Mouse (Mus musculus): ENCODE data around the gene Sec14l4. TPM values are rescaled to one million over a fixed set of nuclear protein-coding genes. Genes with fewer than 3 reads are reported as not detected.

Sec14l4 gene
- polyA plus RNA-seq, 1 experiment from 2014 or later, result not detected

GRCm38 (mm10) chr11:4083316-4084078 is 52.2 kb downstream of the Sec14l4 start:
- H3K9ac ChIP-seq, result no peak overlapping the region
- H3K36me3 ChIP-seq, result no peaks in the 10 kb centered on the region
- no peak overlapping the region for H3K4me3 ChIP-seq
- no peak overlapping the region for H3K27ac ChIP-seq (ENCODE audit: poor library complexity, severe bottlenecking)
- no peaks in the 10 kb centered on the region for H3K9me3 ChIP-seq (replicated peaks)
- H3K4me1 ChIP-seq (replicated peaks), result no peaks in the 10 kb centered on the region
- ATAC-seq (ENCODE audit: insufficient number of reproducible peaks, low FRiP score), result no peak
- H3K4me2 ChIP-seq, result no peak overlapping the region
- 27% methylated on average over 5 of the region's 5 CpGs for WGBS
- no peaks in the 10 kb centered on the region for H3K27me3 ChIP-seq (replicated peaks)

- peaks cover 7% of the 10 kb centered on the region for H3K36me3 ChIP-seq
- H3K9me3 ChIP-seq (replicated peaks), result peaks cover 7% of the 10 kb centered on the region
- no peaks in the 10 kb centered on the region for H3K27me3 ChIP-seq (replicated peaks)
- H3K4me2 ChIP-seq, result no peak overlapping the region
- ATAC-seq (ENCODE audit: insufficient number of reproducible peaks, low FRiP score), result no peak
- WGBS, result 45% methylated on average over 1 of the region's 1 CpGs
- no peak overlapping the region for H3K27ac ChIP-seq (ENCODE audit: poor library complexity, severe bottlenecking)
- no peak overlapping the region for H3K4me3 ChIP-seq
- no peak overlapping the region for H3K9ac ChIP-seq
- H3K4me1 ChIP-seq (replicated peaks), result no peaks in the 10 kb centered on the region
Observed at GRCm38 (mm10) chr11:4086246-4086645, 55.0 kb downstream of the Sec14l4 start.

- Histone ChIP-seq H3K27ac (ENCODE audit: poor library complexity, severe bottlenecking) (no peak overlapping the region), H3K9ac (no peak overlapping the region), H3K4me1 (replicated peaks) (no peaks in the 10 kb centered on the region), H3K36me3 (peaks cover 17% of the 10 kb centered on the region), H3K27me3 (replicated peaks) (no peaks in the 10 kb centered on the region), H3K9me3 (replicated peaks) (peaks cover 10% of the 10 kb centered on the region), H3K4me3 (no peak overlapping the region), H3K4me2 (no peak overlapping the region)
- WGBS, result 69% methylated on average over 2 of the region's 2 CpGs
- ATAC-seq (ENCODE audit: insufficient number of reproducible peaks, low FRiP score), result no peak
Observed at GRCm38 (mm10) chr11:4087267-4087666, 56.0 kb downstream of the Sec14l4 start.

GRCm38 (mm10) chr11:4093459-4094377 is 62.5 kb downstream of the Sec14l4 start:
- H3K4me2 ChIP-seq, result peak overlapping the region; percentile 71
- H3K9ac ChIP-seq, result no peak overlapping the region

GRCm38 (mm10) chr11:4094378-4095170 is 63.3 kb downstream of the Sec14l4 start:
- peak overlapping the region; percentile 86 for H3K27ac ChIP-seq (ENCODE audit: poor library complexity, severe bottlenecking)
- 6% methylated on average over 23 of the region's 24 CpGs for WGBS
- H3K4me3 ChIP-seq, result peak overlapping the region; percentile 65
- H3K27me3 ChIP-seq (replicated peaks), result no peaks in the 10 kb centered on the region
- ATAC-seq (ENCODE audit: insufficient number of reproducible peaks, low FRiP score), result no peak
- H3K4me2 ChIP-seq, result peak overlapping the region; percentile 71
- H3K36me3 ChIP-seq, result peaks cover 25% of the 10 kb centered on the region
- H3K4me1 ChIP-seq (replicated peaks), result peaks cover 30% of the 10 kb centered on the region
- peaks cover 10% of the 10 kb centered on the region for H3K9me3 ChIP-seq (replicated peaks)
- H3K9ac ChIP-seq, result peak overlapping the region; percentile 70

More at GRCm38 (mm10) chr11:4093459-4094377, 62.5 kb downstream of the Sec14l4 start:
- Histone ChIP-seq H3K4me3 (peak overlapping the region; percentile 65), H3K36me3 (peaks cover 25% of the 10 kb centered on the region), H3K4me1 (replicated peaks) (peaks cover 30% of the 10 kb centered on the region), H3K27ac (ENCODE audit: poor library complexity, severe bottlenecking) (no peak overlapping the region), H3K9me3 (replicated peaks) (peaks cover 10% of the 10 kb centered on the region), H3K27me3 (replicated peaks) (no peaks in the 10 kb centered on the region)
- 74% methylated on average over 18 of the region's 18 CpGs for WGBS
- ATAC-seq (ENCODE audit: insufficient number of reproducible peaks, low FRiP score), result no peak

- Histone ChIP-seq H3K9ac (peak within 1 kb of the TSS; percentile 70), H3K27ac (ENCODE audit: poor library complexity, severe bottlenecking) (peak within 1 kb of the TSS; percentile 86), H3K4me2 (peak within 1 kb of the TSS; percentile 71), H3K27me3 (replicated peaks) (no peaks in the 10 kb centered on the region), H3K36me3 (peaks cover 25% of the 10 kb centered on the region), H3K4me1 (replicated peaks) (peaks cover 30% of the 10 kb centered on the region), H3K9me3 (replicated peaks) (peaks cover 10% of the 10 kb centered on the region), H3K4me3 (peak within 1 kb of the TSS; percentile 65)
- no peak for ATAC-seq (ENCODE audit: insufficient number of reproducible peaks, low FRiP score)
- WGBS, result 5% methylated on average over 34 of the region's 34 CpGs
Observed at GRCm38 (mm10) chr11:4095171-4096053, 64.2 kb downstream of the Sec14l4 start, which contains the start of gene Mtfp1. Gene Mtfp1 (minus strand): TSS chr11:4095445.

- H3K27ac ChIP-seq (ENCODE audit: poor library complexity, severe bottlenecking), result peak overlapping the region; percentile 89
- no peaks in the 10 kb centered on the region for H3K27me3 ChIP-seq (replicated peaks)
- peak overlapping the region; percentile 81 for H3K9ac ChIP-seq
- WGBS, result 2% methylated on average over 45 of the region's 45 CpGs
- H3K4me1 ChIP-seq (replicated peaks), result peaks cover 30% of the 10 kb centered on the region
- peak overlapping the region; percentile 65 for H3K4me3 ChIP-seq
- H3K9me3 ChIP-seq (replicated peaks), result peaks cover 3% of the 10 kb centered on the region
- H3K36me3 ChIP-seq, result peaks cover 17% of the 10 kb centered on the region
- peak; percentile 96 for ATAC-seq (ENCODE audit: insufficient number of reproducible peaks, low FRiP score)
- peak overlapping the region; percentile 71 for H3K4me2 ChIP-seq
Observed at GRCm38 (mm10) chr11:4096054-4096984, 65.1 kb downstream of the Sec14l4 start.

GRCm38 (mm10) chr11:4097091-4097621 is 65.9 kb downstream of the Sec14l4 start:
- Histone ChIP-seq H3K9ac (peak overlapping the region; percentile 81), H3K27me3 (replicated peaks) (no peaks in the 10 kb centered on the region), H3K27ac (ENCODE audit: poor library complexity, severe bottlenecking) (peak overlapping the region; percentile 89), H3K9me3 (replicated peaks) (no peaks in the 10 kb centered on the region), H3K36me3 (peaks cover 9% of the 10 kb centered on the region), H3K4me3 (peak overlapping the region; percentile 65), H3K4me2 (peak overlapping the region; percentile 71), H3K4me1 (replicated peaks) (peaks cover 30% of the 10 kb centered on the region)
- WGBS, result 36% methylated on average over 10 of the region's 10 CpGs
- ATAC-seq (ENCODE audit: insufficient number of reproducible peaks, low FRiP score), result no peak
